Mouse (Mus musculus): ENCODE results near the gene Wdr74.

Gene Wdr74

DNA sequence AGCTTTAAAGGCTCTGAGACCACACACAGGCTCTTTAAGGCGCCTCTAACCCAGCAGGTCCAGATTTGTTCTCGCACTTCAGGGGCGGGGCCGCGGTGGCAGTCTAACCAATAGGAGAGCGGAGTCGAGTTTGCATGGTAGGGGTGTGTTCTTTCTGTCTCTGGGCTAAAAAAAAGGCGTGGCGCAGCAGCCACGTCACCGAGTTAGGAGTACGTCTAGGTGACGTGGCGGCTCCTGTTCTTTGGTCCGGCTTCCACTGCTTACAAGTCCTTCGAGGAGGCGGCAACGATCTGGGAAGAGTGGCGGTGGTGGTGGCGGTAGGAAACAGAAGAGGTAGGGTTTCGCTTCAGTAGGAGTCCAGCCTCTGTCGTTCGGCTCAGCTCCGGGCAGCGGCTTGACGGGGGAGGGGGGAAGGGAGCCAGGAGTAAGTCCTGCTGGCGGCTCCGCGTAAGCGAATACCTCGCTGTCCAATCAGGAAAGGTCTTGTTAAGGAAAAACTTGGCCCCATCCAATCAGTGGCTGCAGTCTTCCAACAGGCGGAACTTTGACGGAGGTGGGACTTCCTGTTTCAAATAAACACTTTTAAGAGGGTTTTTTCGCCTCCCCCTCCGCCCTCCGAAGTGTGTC lies 5.7 kb downstream of the Wdr74 start, which contains the start of gene Stx5a:
Stx5a (plus strand) TSS at position 171 of the 627 bp plus-strand sequence.
- DNase-seq (ENCODE audit: low read depth, low spot score): peak; percentile 98

DNA sequence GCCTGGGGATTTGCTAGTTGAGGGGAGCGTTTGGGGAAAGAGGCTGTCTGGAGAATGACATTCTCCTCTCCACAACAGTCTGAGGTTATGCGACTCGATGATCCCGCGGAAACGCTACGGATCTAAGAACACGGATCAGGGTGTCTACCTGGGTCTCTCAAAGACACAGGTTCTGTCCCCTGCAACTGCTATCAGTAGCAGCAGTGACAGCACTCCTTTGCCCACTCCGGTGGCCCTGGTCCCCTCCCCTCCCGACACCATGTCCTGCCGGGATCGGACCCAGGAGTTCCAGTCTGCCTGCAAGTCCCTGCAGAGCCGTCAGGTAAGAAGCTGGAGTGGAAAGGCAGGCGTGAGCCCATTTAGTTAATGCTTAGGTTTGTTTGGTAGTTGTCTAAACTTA lies 6.5 kb downstream of the Wdr74 start:
- DNase-seq (ENCODE audit: low read depth, low spot score): no peak

DNA sequence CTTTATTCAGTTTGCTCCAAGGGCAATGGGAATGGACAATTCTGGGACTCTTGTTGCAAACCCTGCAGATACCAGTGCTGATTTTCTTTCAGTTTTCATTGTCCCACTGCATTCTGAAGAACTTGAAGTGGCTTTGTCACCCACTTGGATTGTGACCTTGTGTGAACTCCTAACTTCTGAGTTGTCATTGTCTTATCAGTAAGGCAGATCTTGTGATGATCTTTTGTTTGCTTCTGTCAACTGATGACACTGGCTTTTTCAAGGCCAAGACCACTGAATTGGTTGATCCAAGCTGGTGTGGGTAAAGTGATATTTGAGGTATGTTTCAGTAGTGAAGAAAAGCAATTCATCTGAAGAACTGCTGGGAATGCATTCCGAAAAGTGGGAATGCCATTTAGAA lies 9.8 kb downstream of the Wdr74 start:
- DNase-seq (ENCODE audit: low read depth, low spot score): no peak

DNA sequence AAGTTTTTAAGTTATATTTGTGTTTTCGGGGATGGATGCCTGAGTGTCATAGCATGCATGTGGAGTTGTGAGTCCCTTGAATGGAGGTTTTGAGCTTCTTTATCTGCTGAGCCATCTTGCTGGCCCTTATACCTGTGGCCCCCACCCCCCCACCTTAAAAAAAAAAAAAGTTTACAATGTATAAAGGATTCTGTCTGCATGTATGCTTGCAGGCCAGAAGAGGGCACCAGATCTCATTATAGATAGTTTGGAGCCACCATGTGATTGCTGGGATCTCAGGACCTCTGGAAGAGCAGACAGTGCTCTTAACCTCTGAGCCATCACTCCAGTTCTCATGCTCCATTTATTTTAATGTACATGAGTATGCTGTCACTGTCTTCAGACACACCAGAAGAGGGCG lies 11.7 kb downstream of the Wdr74 start:
- DNase-seq (ENCODE audit: low read depth, low spot score): peak; percentile 61

DNA sequence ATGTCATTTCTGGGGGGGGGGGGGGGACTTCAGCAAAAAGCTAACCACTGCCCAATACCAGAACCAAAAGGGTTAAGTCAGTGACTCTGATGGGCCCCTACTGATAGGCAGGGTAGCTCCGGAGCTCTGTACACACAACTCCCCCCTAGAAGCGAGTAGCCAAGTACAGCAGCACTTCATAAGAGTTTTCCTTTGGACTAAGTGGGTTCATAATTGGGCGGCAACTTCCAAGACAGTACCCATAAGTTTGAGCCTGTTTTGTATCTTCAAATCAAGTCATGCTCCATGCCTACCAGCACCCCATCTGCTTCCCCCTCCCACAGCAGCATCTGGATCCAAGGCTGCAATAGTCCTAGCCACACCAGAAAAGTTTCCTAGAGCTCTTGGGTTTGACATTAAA lies 20.0 kb downstream of the Wdr74 start:
- no peak for DNase-seq (ENCODE audit: low read depth, low spot score)

DNA sequence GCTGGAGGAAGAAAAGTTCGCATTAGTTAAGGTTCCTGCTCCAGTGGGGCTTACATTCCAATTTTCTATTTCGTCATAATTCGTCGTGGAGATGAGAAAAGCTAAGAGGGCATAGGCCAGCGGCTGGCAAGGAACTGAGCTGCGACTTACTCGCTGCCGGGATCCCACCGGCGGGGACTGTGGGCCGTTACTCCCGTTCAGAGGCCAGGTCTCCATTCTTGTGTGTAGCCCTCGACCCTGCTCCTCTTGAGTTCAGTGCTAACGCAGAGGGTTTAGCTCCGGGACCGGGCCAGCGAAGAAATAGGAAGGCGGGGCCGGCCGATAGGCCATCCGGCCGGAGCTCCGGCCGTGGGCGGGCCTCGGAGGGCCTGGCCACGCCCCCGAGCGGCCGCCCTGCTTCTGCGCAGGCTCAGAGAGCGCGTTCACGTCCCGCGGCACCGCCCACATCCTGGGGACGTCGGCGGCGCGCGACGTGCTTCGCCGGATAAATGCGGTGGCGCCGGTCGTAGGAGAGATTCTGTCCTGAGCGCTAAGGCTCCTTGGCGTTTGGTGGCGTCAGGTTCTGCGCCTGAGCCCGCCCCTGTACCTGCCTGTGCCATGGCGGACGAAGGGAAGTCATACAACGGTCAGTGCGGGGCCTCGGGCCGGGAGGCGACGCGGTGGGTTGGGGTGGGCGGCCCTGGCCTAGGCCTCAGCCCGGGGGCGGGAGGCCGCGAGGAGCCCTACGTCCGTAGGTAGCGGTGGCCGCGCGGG lies 21.2 kb downstream of the Wdr74 start, which contains the start of gene Nxf1:
Nxf1 (plus strand) TSS at position 439 of the 753 bp plus-strand sequence.
- peak; percentile 94 for DNase-seq (ENCODE audit: low read depth, low spot score)

DNA sequence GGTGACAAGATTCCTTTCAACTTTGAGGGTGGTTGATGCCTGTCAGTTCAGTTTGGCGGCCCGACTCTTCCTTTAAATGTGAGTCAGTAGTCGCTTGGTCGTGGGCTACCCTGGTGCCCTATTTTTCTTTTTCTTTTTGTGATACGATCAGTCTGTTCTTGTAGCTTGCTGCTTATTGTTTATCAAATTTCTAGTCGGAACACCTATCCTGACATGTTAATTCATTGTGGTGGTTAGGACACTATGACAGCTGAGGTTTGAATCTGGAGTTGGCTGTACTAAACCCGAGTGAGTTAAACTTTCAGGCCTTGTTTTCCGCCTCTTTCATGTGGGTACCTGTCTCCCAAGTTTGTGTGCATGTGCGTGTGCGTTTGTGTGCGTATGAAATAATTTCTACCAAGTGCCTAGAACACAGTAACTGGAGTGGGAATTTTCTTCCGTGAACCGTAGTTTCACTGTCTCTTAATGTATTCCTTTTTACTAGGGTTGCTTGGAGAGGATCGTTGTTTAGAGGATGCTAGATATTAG lies 21.9 kb downstream of the Wdr74 start:
- no peak for DNase-seq (ENCODE audit: low read depth, low spot score)

DNA sequence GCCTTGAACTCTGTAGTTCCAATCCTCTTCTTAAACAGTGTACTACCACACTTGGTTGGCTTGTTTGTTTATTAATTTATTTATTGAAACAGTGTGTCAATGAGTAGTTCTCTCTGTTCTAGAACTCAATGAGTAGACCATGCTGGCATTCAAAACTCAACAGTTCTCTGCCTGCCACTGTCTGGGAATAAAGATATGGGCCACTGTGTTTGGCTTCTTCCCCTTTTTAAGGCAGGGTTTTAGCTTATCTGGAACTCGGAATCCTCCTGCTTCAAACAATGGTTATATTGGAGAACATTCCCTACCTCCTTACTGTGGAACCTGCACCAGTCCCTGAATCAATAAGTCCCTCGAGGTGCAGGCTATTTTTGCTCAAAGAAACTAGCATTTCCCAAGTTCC lies 23.3 kb downstream of the Wdr74 start:
- DNase-seq (ENCODE audit: low read depth, low spot score): no peak

DNA sequence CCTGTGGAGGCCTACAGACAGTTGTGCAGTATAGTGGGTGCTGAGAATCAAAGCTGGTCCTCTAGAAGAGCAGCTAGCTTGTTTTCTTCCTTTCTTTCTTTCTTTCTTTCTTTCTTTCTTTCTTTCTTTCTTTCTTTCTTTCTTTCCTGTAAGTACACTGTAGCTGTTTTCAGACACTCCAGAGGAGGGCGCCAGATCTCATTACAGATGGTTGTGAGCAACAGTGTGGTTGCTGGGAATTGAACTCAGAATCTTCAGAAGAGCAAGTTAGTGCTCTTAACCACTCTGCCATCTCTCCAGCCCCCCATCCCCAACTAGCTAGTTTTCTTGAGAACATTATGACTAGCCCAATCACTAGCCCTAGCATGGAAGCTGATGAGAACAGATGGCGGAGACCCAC lies 25.1 kb downstream of the Wdr74 start:
- DNase-seq (ENCODE audit: low read depth, low spot score): no peak

DNA sequence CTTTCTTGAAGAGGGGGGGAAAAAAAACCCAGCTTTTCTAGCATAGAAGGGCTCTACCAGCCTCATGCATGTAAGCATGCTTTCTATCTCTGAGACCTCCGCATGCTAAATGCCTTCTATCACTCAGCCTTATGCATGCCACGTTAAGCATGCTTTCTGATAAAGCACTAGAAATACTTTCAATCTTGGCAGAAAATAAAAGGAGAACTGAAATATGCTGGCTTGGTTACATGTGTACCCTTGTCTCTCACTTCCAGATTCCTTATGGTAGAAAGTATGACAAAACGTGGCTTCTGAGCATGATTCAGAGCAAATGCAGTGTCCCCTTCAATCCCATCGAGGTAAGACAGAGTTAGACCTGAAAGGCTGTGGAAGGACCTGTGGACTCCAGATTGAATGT lies 27.6 kb downstream of the Wdr74 start:
- DNase-seq (ENCODE audit: low read depth, low spot score): no peak

DNA sequence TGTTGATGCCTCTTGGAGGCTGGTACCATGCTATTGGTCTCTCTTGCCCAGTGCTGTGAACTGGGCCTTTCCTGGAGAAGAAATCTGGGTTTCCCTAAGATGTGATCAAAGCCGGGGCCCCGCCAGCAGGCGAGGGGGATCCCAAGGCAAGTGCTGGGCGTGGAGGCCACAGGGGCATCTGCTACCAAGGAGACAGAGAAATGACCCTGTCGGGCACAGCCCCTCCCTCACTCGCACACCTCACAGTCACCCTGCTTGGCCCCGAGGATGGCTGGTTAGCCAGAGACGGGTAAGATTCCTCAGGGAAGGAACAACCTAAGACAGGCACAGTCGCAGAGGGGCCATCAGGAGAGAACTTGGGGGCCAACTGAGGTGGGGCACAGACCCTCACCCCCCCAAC lies 29.9 kb downstream of the Wdr74 start:
- no peak for DNase-seq (ENCODE audit: low read depth, low spot score)

DNA sequence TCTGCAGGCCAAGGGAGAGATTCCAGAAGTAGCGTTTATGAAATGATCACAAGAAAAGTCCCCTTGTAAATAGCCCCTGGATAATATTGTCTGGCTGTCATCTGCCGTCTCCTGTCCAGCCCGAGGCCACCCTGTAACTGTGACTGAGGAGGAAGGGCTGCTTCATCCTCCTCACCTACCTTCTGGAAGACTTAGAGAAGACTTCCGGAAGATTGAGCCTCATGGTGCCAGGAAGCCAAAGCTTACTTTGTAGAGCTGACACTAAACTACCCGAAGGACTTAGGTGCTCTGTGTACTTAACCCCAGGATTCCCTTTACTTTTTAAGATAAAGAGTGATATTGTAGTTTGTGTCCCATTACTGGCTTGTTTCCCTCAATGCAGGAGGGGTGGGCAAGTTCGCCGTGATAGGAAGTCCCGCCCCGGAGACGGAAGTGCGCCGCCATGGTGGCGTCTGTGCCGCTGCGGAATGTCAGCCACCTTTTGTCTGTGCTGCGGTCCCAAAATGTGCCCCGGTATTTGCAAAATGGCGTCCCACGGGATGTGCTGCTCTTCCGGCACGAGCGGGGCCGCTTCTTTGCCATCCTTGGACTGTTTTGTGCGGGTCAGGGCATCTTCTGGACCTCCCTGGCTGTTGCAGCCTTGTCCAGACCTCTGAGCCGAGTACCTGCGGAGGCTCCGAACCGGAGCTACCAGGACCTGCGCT lies 35.1 kb downstream of the Wdr74 start, which contains the start of gene Tmem223:
Tmem223 (plus strand) TSS at position 430 of the 704 bp plus-strand sequence.
- DNase-seq (ENCODE audit: low read depth, low spot score): peak; percentile 77

DNA sequence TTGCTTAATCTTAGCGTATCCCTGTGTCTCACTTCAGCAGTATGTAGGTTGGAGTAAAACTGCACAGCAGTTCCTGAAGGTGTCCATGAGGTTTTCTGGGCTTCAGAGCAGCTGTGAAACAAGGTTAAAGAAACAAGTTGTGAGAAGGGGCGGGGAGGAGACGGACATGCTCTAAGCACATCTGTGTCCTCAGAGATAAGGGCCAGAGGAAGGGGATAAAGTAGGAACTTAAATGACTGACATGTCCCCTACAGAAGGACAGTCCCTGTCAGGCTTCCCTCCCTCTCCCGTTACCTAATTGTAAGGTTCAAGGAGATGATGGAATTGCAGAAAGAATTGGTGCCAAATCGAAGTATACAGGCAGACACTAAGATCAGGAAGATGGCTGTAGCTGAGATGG lies 37.4 kb downstream of the Wdr74 start:
- no peak for DNase-seq (ENCODE audit: low read depth, low spot score)

DNA sequence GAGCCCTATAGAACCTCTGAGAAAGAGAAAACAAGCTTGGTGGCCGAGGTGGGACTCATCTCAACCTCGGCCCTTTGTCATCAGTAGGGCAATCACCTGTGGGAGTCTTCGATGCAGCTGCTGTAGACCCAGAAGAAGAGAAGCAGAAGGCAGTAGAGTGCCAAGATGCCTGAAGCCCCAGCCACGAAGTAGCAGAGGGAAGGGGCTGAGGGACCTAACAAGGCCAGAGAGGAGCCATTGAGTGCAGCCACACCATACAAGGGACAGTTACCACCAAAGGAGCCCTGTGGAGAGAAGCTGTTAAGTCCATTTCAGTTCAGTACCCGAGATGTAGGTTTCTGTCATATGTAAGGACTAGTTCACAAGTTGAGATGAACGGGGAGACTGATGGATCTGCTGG lies 37.8 kb downstream of the Wdr74 start:
- DNase-seq (ENCODE audit: low read depth, low spot score): no peak

DNA sequence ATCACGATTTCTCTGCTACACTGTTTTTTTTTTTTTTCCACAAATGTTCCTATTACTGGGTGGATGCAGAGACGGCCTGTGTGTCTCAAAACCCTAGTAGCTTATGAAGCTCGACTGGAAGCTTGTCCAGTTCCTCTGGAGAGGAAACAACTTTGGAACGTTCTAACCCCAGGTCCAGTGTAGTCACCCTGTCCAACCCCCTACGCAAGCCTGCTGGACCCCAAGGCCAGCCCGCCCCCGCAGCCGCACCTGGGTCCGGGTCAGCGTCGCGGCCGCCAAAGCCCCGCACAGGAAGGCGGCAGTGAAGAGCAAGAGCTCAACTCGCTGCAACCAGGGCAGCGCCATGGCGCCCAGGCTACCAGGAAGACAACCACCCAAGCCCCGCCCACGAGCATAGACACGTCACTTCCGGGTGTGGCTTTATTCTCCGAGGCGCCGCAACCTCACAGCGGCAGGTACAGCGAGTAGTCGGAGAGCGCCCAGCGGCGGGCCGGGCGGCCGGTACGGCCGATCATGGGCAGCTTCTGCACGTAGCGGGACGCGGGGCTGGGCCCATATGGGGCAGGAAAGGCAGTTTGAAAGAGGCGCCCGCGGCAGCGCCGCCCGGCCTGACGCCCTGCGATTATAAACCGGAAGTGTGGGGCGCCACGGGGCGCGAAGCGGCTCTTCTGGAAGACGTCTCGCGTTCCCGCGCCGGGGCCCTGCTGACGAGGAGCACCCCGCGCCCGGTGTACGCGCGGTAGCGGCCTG lies 38.6 kb downstream of the Wdr74 start, which contains the start of gene Tmem179b:
Tmem179b (minus strand) TSS at position 382 of the 750 bp plus-strand sequence.
- peak; percentile 93 for DNase-seq (ENCODE audit: low read depth, low spot score)

DNA sequence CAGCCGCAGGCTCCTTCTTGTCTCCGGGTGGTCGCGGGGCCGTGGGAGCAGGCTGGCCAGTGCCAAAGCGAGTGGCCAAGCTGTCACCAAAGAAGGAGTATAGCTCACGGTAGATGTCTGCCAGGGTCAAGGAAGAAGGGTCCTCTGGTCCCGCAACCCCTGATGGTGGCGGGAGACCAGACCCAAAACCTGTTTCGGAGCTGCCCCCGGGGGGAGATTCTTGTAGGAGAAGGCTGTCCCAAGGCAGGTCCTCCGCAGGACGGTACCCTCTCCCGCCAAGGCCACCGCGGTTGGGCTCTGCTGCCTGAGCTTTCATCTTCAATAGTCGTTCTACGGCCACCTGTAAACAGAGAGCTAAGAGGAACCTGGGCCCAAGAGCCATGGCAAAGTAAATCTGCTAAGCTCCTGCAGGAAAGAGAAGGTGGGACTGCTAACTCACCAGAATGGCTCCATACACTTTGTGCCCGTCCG lies 39.4 kb downstream of the Wdr74 start:
- DNase-seq (ENCODE audit: low read depth, low spot score): no peak

DNA sequence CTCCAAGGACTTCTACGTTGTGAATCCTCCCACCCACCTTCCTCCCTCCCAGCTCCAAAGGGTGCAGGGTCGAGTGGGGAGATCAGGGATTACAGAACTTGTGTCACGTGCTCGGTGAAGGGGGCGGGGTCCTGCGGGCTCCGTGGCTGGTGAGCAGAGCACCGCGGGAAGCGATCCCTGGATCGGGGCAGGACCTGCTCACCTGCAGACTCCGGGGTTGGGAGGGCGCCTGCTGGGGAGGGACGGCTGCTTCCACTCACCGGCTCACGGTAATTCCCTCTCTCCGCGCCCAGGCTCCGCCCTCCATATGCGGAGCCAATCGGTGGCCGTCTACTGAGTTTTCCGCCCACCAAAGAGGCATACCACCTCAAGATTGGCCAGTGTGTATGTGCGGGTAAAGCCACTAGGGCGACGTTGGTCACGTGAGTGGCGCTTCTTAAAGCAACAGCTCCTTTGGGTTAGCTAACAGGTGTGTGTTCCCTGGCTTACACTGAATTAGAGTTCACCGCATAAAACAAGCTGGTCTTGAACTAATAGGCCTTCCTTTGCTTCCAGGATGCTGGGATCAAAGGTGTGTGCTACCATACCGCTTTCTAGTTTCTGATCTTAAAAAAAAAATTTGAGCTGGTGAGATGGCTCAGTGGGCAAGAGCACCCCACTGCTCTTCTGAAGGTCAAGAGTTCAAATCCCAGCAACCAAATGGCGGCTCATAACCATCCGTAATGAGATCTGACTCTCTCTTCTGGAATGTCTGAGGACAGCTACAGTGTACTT lies 50.6 kb downstream of the Wdr74 start, which contains the start of gene Taf6l:
Taf6l (minus strand) TSS at position 410 of the 774 bp plus-strand sequence.
- peak; percentile 99 for DNase-seq (ENCODE audit: low read depth, low spot score)

DNA sequence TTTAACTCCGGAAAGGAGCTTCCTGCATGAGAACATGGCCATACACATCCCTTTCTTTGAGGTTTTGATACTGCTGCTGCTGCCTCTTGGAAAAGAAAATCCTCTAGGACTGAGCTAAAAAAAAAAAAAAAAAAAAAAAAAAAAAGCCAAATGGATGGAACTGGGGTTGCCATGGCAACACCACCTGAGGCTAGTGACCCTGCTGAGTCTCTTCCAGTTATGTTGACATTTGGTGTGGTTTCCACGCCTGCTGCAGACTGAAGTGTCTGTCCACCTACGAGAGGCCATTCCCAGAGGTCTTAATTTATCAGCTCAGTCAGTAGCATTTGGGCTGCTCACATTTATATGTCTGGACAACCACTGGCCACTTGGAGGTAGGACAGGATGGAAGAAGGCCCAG lies 52.9 kb downstream of the Wdr74 start:
- DNase-seq (ENCODE audit: low read depth, low spot score): peak; percentile 38

DNA sequence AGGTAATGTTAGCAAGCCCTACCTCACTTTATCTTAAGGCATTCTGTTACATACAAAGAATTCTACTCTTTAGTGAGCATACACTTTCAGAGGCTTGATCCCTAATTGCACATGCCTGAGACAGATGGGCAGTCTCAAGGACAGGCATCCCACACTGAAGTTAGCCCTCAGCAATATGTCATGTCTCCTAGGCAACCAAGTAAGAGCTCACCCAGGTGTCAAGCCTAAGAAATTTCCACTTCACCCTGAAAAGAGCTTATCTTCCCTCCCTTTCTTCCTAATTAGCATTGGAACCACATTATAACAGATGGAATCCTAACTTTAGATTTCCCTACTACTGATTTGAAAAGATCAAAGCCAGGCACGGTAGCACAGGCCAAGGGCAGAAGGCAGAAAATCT lies 53.5 kb downstream of the Wdr74 start:
- no peak for DNase-seq (ENCODE audit: low read depth, low spot score)

DNA sequence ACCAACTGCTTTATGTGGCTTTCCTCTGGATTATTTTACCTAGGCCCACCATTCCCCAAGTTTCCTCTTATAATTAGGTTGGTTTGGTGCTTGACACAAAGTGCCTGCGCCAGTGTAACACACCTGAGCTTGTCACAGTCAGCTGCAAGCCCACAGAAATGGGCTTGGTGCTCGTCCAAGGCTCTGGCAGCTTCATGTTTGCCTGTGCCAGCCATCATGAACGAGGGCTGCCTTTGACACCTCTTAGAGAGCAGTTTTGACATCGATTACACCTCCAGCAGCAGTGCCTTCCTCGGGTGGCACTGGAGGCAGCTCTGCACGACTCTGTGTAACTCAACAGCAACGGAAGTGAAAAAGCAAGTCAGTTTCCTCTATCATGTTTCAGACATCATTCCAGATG lies 54.5 kb downstream of the Wdr74 start:
- no peak for DNase-seq (ENCODE audit: low read depth, low spot score)

Data from ES-CJ7 (cell line).